Mouse (Mus musculus) kidney, postnatal 4 days (tissue): Measurements from ENCODE around the gene Thsd1.
A peak's percentile ranks its signal among the peaks of the same experiment; 100 is the strongest.

ENCODE experiments used
- DNase-seq, 2 experiments: peaks; one replicate each; pipeline ENCODE4 v3.0.0; 2021; ENCODE audit warnings: mixed read lengths in 2 of 2

The Thsd1 gene

DNA sequence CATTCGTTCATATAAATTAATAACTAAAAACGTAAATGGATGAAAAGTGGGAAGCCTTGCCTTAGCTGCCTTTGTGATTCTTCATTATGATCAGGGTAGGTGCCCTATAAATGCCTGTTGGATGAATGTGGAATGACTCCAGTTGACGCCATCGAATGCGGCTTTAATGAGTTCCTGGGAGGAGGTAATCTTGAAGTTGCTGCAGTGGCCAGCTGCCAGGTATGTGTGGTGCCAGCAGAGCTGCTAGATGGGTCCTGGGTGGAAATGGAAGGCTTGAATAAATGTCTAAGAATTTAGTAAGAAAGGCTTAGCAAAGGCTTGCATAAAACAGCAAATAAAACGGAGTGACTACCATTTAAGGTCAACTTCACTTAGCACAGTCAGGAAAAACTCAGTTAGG is 37.7 kb downstream of the Thsd1 start:
- peak in 1 of 2 experiments; percentile 17 for DNase-seq

GRCm38 (mm10) chr8:22265194-22265593 is 38.1 kb downstream of the Thsd1 start:
- no peak for DNase-seq

DNA sequence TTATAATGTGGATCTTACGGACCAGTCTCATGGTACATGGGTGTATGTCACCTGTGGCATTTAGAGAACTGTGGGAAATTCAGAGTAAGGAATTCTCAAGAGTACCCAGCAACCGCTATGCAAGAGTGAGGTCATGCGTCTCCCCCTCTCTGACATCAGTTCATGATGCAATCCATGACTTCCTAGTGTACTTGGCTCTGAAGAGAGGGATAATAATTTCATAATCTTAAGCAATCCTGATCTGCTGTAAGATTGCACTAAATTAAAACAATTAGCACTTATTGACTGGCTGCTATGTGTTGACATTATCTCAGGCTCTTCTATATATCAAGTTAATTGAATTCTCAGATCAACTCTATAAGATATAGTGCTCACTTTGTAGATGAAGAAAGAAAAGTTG is 39.7 kb downstream of the Thsd1 start:
- no peak for DNase-seq

- DNase-seq = no peak
These were observed 46.0 kb downstream of the Thsd1 start for GRCm38 (mm10) chr8:22273142-22273541.

DNA sequence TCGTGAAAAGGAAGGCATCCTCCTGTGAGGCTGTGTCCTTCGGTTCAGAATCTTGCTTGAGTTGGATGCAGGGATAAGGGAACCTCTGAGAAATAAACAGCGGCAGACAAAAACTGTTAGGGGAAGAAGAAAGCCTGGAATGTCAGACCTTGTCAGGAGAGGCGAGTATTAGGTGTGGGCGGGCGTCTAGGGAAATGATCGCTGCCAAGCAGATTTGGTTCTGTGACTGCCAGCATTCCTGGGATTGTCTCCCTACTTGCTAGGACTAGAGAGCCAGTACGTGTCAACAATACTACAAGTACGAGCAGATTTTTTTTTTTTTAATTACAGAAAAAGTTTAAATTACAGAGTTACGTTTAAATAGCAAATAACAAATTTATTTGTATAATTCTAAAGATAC is 47.5 kb downstream of the Thsd1 start:
- DNase-seq = no peak

DNA sequence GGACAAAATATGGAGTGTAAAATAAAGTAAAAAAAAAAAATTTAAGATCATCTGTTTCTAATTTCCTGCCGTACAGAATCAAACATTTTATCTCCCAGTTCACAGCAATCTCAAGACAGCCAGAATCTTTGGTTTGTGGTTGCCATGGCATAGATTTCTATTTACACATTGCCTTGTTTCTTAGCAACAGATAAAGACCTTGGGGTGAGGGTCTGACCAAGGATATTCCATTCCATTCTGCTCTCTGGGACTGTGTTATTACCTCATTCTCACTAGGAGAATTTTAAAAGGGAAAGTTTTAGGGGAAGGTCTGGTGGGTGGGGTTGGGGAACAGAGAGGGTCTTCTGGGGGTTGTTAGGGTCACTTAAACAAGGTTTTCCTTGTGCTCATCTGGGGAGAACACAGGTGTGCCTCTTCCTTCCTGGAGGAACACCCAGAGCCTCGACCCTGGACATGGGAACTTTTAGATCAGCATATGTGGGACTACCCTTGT is 55.9 kb downstream of the Thsd1 start, which contains the start of gene Tpte:
Tpte (plus strand) TSS at position 443 of the 493 bp plus-strand sequence.
- DNase-seq = no peak

DNA sequence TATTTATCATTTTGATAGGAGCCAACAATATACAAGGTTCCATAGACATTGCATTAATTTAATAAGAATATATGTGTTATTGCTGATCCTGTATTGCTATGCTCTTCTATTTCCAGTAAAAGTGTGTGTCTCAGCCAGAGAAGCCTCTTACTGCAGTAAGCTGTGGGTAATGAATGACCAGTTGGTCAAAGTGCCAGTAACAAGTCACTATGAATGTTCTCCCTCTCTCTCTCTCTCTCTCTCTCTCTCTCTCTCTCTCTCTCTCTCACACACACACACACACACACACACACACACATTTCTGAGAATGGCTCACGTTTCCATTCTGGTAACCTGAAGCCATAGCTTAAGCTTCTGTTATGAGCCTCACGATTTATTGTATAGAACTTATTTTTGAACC is 75.2 kb downstream of the Thsd1 start:
- peak in 1 of 2 experiments; percentile 3 for DNase-seq

- DNase-seq = peak; percentile 52 to 78
These were observed 75.8 kb downstream of the Thsd1 start for GRCm38 (mm10) chr8:22302896-22303306.

DNA sequence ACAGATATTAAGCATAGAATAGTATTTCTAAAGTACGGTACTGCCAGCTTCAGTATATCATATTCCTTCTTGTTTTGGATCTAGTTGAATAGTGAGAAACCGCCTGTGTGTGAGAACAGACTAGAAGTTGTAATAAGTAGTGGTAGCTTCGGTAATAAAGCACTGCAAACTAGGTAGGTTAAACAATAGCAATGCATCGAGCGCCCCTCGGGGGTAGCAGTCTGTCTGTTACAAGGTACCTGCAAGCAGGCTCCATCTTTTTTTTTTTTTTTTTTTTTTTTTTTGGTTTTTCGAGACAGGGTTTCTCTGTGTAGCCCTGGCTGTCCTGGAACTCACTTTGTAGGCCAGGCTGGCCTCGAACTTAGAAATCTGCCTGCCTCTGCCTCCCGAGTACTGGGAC is 76.9 kb downstream of the Thsd1 start:
- peak in 1 of 2 experiments; percentile 6 for DNase-seq

DNA sequence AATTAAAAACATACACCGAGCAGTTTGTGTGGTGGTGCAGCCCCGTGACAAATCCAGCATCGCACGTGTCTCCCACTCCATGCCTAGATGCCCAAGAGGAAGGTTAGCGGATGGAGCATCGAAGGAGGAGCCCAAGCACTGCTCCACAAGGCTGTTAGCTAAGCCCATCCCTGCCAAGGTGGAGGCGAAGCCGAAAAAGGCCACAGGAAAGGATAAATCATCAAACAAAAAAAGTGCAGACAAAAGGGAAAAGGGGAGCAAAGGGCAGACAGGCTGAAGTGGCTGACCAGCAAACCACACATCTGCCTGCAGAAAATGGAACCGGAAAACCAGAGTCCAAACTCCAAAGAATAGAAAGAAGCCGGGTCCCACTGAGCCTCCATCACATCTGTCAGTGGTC is 79.9 kb downstream of the Thsd1 start:
- peak; percentile 12 to 40 for DNase-seq
